In genomic region chr17:62789291-62790290, GRCm38 (mm10) we compare ENCODE assay signal across 13 mouse cellular contexts.
DNase-seq lines count a peak whose midpoint lies in the region; ATAC-seq and TF ChIP-seq lines count a peak whose summit lies in the region.
"Had no signal": no experiment of that assay in that cellular context is flagged by ENCODE, and none has a peak within 500 bp of the region (broad histone marks: within the 10 kb centered on the region; RNA-seq: fewer than 3 reads in every experiment).

No protein-coding gene starts in this region.

- H3K79me2 ChIP-seq in liver, adult 2 months (ENCODE audit: control insufficient read depth, insufficient read depth, low read length), result no peaks in the 10 kb centered on the region

- peaks cover 43% of the 10 kb centered on the region for H3K4me1 ChIP-seq in heart, embryonic 13.5 days
- H3K4me1 ChIP-seq in heart, embryonic 12.5 days (replicated peaks), result peaks cover 36% of the 10 kb centered on the region
- H3K4me1 ChIP-seq in liver, adult 2 months (ENCODE audit: control insufficient read depth, insufficient read depth, low read length), result peaks cover 5% of the 10 kb centered on the region; the same call in 1 of the 2 replicates
- H3K4me1 ChIP-seq in liver, embryonic 12.5 days, result peaks cover 2% of the 10 kb centered on the region; the same call in 1 of the 2 replicates

- H3K4me2 ChIP-seq in heart, embryonic 13.5 days, result peak overlapping the region; percentile 37
- H3K4me2 ChIP-seq in heart, embryonic 12.5 days, result no peak overlapping the region
- no peak overlapping the region for H3K4me2 ChIP-seq in liver, embryonic 12.5 days
- H3K4me2 ChIP-seq: hindbrain, embryonic 13.5 days had no signal

- no peaks in the 10 kb centered on the region for H3K27me3 ChIP-seq in heart, embryonic 13.5 days (replicated peaks)
- H3K27me3 ChIP-seq in heart, embryonic 12.5 days (replicated peaks), result no peaks in the 10 kb centered on the region
- no peaks in the 10 kb centered on the region for H3K27me3 ChIP-seq in liver, adult 2 months (ENCODE audit: control insufficient read depth, insufficient read depth, low read length)
- H3K27me3 ChIP-seq in liver, embryonic 12.5 days (replicated peaks), result peaks cover 8% of the 10 kb centered on the region; the same call in 1 of the 2 replicates
- H3K27me3 ChIP-seq: hindbrain, embryonic 13.5 days had no signal

- TF ChIP-seq CTCF in liver, adult 2 months (IDR thresholded peaks at IDR 0.05; ENCODE audit: low read depth, low read length), result no peak
- TF ChIP-seq CTCF in brain, embryonic 14.5 days (IDR thresholded peaks at IDR 0.05; ENCODE audit: borderline replicate concordance, extremely low read depth, insufficient read depth, insufficient read length), result no peak

- H3K4me3 ChIP-seq in heart, embryonic 13.5 days, result no peak overlapping the region
- no peak overlapping the region for H3K4me3 ChIP-seq in heart, embryonic 12.5 days
- no peak overlapping the region for H3K4me3 ChIP-seq in liver, adult 2 months (ENCODE audit: insufficient read depth, low read depth, low read length)
- H3K4me3 ChIP-seq in liver, embryonic 12.5 days, result no peak overlapping the region
- H3K4me3 ChIP-seq: heart, adult 2 months; hindbrain, embryonic 13.5 days had no signal

- H3K9ac ChIP-seq in heart, embryonic 13.5 days, result peak overlapping the region; percentile 29; the same call in 1 of the 2 replicates
- no peak overlapping the region for H3K9ac ChIP-seq in heart, embryonic 12.5 days
- no peak overlapping the region for H3K9ac ChIP-seq in liver, adult 2 months (ENCODE audit: low read depth, low read length)
- H3K9ac ChIP-seq in liver, embryonic 12.5 days, result no peak overlapping the region
- H3K9ac ChIP-seq: hindbrain, embryonic 13.5 days had no signal

- no peak overlapping the region for H3K27ac ChIP-seq in heart, embryonic 13.5 days (replicated peaks)
- no peak overlapping the region for H3K27ac ChIP-seq in heart, embryonic 12.5 days (ENCODE audit: poor library complexity, severe bottlenecking)
- H3K27ac ChIP-seq in liver, adult 2 months (replicated peaks; ENCODE audit: insufficient read depth, low read depth, low read length), result 0 out of 2 replicates have a peak overlapping the region, but pooled peaks have one; percentile 32
- no peak overlapping the region for H3K27ac ChIP-seq in liver, embryonic 12.5 days
- H3K27ac ChIP-seq: heart, adult 2 months; hindbrain, embryonic 13.5 days had no signal

- no peak for TF ChIP-seq POLR2A in liver, adult 2 months (IDR thresholded peaks at IDR 0.05; ENCODE audit: extremely low read depth, insufficient read depth, low read length)
- no peak for TF ChIP-seq POLR2A in brain, embryonic 14.5 days (IDR thresholded peaks at IDR 0.05; ENCODE audit: borderline replicate concordance, extremely low read depth, insufficient read depth, insufficient read length, poor library complexity, severe bottlenecking)

- no peaks in the 10 kb centered on the region for H3K36me3 ChIP-seq in heart, embryonic 13.5 days
- H3K36me3 ChIP-seq in heart, embryonic 12.5 days, result no peaks in the 10 kb centered on the region
- H3K36me3 ChIP-seq in liver, adult 2 months (ENCODE audit: control insufficient read depth, insufficient read depth, low read length), result no peaks in the 10 kb centered on the region
- no peaks in the 10 kb centered on the region for H3K36me3 ChIP-seq in liver, embryonic 12.5 days
- H3K36me3 ChIP-seq: hindbrain, embryonic 13.5 days had no signal

- 30% methylated on average over 15 of the region's 15 CpGs for WGBS in heart, embryonic 13.5 days
- WGBS in heart, embryonic 12.5 days, result 35% methylated on average over 15 of the region's 15 CpGs
- 47% methylated on average over 15 of the region's 15 CpGs for WGBS in liver, adult 2 months
- 52% methylated on average over 15 of the region's 15 CpGs for WGBS in liver, embryonic 12.5 days (ENCODE audit: insufficient replicate concordance)

- peak; percentile 83 for DNase-seq in liver, adult 2 months (ENCODE audit: extremely low read depth, low read depth, low spot score)
- DNase-seq in brain, embryonic 14.5 days (ENCODE audit: low read depth), result peak; percentile 60
- DNase-seq in kidney, postnatal 14 days, result peak; percentile 19
- DNase-seq in urinary bladder, postnatal 14 days (ENCODE audit: low spot score), result no peak
- DNase-seq: cerebellum, adult 8-10 months; heart, adult 2 months; liver; right cerebral cortex, postnatal 14 days had no signal

- no peak for ATAC-seq in heart, embryonic 13.5 days (ENCODE audit: extremely low read depth, insufficient number of reproducible peaks, low FRiP score, low TSS enrichment)
- no peak for ATAC-seq in heart, embryonic 12.5 days (ENCODE audit: insufficient number of reproducible peaks, low FRiP score)
- no peak for ATAC-seq in liver, embryonic 12.5 days
- ATAC-seq: activated CD4-positive, CD25-positive, alpha-beta regulatory T cell, adult 4 months had no signal

- no peaks in the 10 kb centered on the region for H3K9me3 ChIP-seq in heart, embryonic 13.5 days
- no peaks in the 10 kb centered on the region for H3K9me3 ChIP-seq in heart, embryonic 12.5 days (replicated peaks)
- no peaks in the 10 kb centered on the region for H3K9me3 ChIP-seq in liver, embryonic 12.5 days (replicated peaks)
- H3K9me3 ChIP-seq: hindbrain, embryonic 13.5 days had no signal
